24 mouse cellular contexts compared by ENCODE assay signal in the genomic region with DNA sequence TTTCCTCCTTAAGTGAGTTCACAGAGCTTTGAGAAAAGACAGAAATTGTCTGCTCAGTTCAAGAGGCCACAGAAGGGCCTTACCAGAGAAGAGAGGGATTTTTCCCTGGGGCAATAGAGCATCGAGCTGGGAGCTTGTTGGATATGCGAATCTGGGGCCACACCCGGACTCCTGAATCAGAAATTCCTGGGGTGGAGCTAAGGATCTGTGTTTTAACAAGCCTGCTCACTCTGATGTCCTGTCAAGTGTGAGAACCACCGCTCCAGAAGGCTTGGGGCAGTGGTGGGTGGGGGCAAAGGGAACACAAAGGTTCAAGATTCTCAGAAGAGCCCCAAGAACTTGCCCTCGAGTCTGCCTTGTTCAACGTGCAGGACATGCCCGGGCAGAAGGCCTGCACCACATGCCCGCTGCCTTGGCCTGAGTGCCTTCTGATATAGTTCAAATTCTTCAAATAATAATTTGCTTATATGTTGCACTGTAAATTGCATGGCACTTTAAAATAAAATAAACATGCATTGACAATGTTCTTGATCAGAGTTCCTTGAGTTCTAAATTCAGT.
A peak's percentile ranks its signal among the peaks of the same experiment; 100 is the strongest.
DNase-seq lines count a peak whose midpoint lies in the region; ATAC-seq and TF ChIP-seq lines count a peak whose summit lies in the region.
"Had no signal": no experiment of that assay in that cellular context is flagged by ENCODE, and none has a peak within 500 bp of the region (broad histone marks: within the 10 kb centered on the region; RNA-seq: fewer than 3 reads in every experiment).

No protein-coding gene starts in this region.

- no peaks in the 10 kb centered on the region for H3K27me3 ChIP-seq in limb, embryonic 14.5 days (ENCODE audit: control insufficient read depth, insufficient read depth, low read length)
- peaks cover 32% of the 10 kb centered on the region for H3K27me3 ChIP-seq in hindbrain, embryonic 12.5 days
- H3K27me3 ChIP-seq: forebrain, embryonic 13.5 days; limb, embryonic 12.5 days had no signal

- no peak for ATAC-seq in limb, embryonic 14.5 days (ENCODE audit: low FRiP score, low read depth)
- no peak for ATAC-seq in hindbrain, embryonic 12.5 days (ENCODE audit: low FRiP score)
- ATAC-seq: CD4-positive, CD25-positive, alpha-beta regulatory T cell, adult 4 months; forebrain, embryonic 13.5 days; inflammation-experienced regulatory T-cells, adult 6 months had no signal

- no peak overlapping the region for H3K4me3 ChIP-seq in limb, embryonic 14.5 days (replicated peaks; ENCODE audit: low read length)
- no peak overlapping the region for H3K4me3 ChIP-seq in hindbrain, embryonic 12.5 days
- H3K4me3 ChIP-seq: embryonic facial prominence, embryonic 13.5 days; forebrain, embryonic 13.5 days; hindbrain, embryonic 13.5 days; limb, embryonic 12.5 days; megakaryocyte, embryonic 14.5 days; neural tube, embryonic 13.5 days had no signal

- no peak overlapping the region for H3K9ac ChIP-seq in limb, embryonic 14.5 days (ENCODE audit: low read depth, low read length, severe bottlenecking)
- H3K9ac ChIP-seq in hindbrain, embryonic 12.5 days = no peak overlapping the region
- H3K9ac ChIP-seq: embryonic facial prominence, embryonic 13.5 days; forebrain, embryonic 13.5 days; hindbrain, embryonic 13.5 days; limb, embryonic 12.5 days; liver, embryonic 14.5 days; neural tube, embryonic 13.5 days had no signal

- 57% methylated on average over 8 of the region's 8 CpGs for WGBS in limb, embryonic 14.5 days
- WGBS in hindbrain, embryonic 12.5 days = 69% methylated on average over 8 of the region's 8 CpGs

- 0 out of 2 replicates have a peak, but pooled peaks cover 2% of the 10 kb centered on the region for H3K9me3 ChIP-seq in limb, embryonic 14.5 days (ENCODE audit: control insufficient read depth, low read length)
- H3K9me3 ChIP-seq in hindbrain, embryonic 12.5 days (replicated peaks) = no peaks in the 10 kb centered on the region
- H3K9me3 ChIP-seq: embryonic facial prominence, embryonic 13.5 days; neural tube, embryonic 13.5 days had no signal

- no peak overlapping the region for H3K27ac ChIP-seq in limb, embryonic 14.5 days (replicated peaks; ENCODE audit: low read depth, low read length)
- H3K27ac ChIP-seq in hindbrain, embryonic 12.5 days = no peak overlapping the region
- H3K27ac ChIP-seq: embryonic facial prominence, embryonic 13.5 days; forebrain, embryonic 13.5 days; hindbrain, embryonic 13.5 days; limb, embryonic 12.5 days; liver, embryonic 14.5 days; neural tube, embryonic 13.5 days had no signal

- peaks cover 24% of the 10 kb centered on the region for H3K4me1 ChIP-seq in limb, embryonic 14.5 days (ENCODE audit: control insufficient read depth, insufficient read depth, low read length)
- H3K4me1 ChIP-seq in hindbrain, embryonic 12.5 days = 0 out of 2 replicates have a peak, but pooled peaks cover 3% of the 10 kb centered on the region

- no peak overlapping the region for H3K4me2 ChIP-seq in limb, embryonic 14.5 days (replicated peaks; ENCODE audit: low read depth, low read length, severe bottlenecking)
- H3K4me2 ChIP-seq in hindbrain, embryonic 12.5 days (replicated peaks) = no peak overlapping the region
- H3K4me2 ChIP-seq: embryonic facial prominence, embryonic 13.5 days; forebrain, embryonic 13.5 days; heart, embryonic 11.5 days; hindbrain, embryonic 13.5 days; limb, embryonic 12.5 days; neural tube, embryonic 13.5 days had no signal

- peak; percentile 20 for DNase-seq in urinary bladder, adult 2 months (ENCODE audit: low spot score)
- DNase-seq in urinary bladder, adult 18-20 months (ENCODE audit: low spot score in 2 of 2) = no peak
- peak; percentile 33 for DNase-seq in WW6 (ENCODE audit: low read depth, low spot score)
- DNase-seq in limb, embryonic 14.5 days (ENCODE audit: low spot score) = peak; percentile 33
- no peak for DNase-seq in cerebellum, adult 8-10 months
- no peak for DNase-seq in layer of hippocampus, adult 8-10 months (ENCODE audit: low spot score in 2 of 2)
- DNase-seq: adrenal gland, adult 8-10 months; cerebellum, adult 9-10 months; gastrocnemius, postnatal 36 days; kidney, postnatal 36 days; lung, postnatal 10 days; midbrain, embryonic 14.5 days; thymus, adult 18-20 months had no signal

- TF ChIP-seq POLR2A in limb, embryonic 14.5 days (IDR thresholded peaks at IDR 0.05; ENCODE audit: borderline replicate concordance, extremely low read depth, insufficient read depth, insufficient read length) = no peak

- H3K36me3 ChIP-seq in limb, embryonic 14.5 days (ENCODE audit: control insufficient read depth, insufficient read depth, low read length) = no peaks in the 10 kb centered on the region
- H3K36me3 ChIP-seq in hindbrain, embryonic 12.5 days = no peaks in the 10 kb centered on the region
- H3K36me3 ChIP-seq: embryonic facial prominence, embryonic 13.5 days; hindbrain, embryonic 13.5 days; limb, embryonic 12.5 days; neural tube, embryonic 13.5 days had no signal

Comparison
In these comparisons a context has a peak if more than half of its experiments do, and no peak if none do; other contexts are left out.
1. DNase-seq: peak in urinary bladder, adult 2 months (single experiment), WW6 (single experiment) and limb, embryonic 14.5 days (single experiment); none in urinary bladder, adult 18-20 months (0 of 2), cerebellum, adult 8-10 months (single experiment) and layer of hippocampus, adult 8-10 months (0 of 2).